Mouse (Mus musculus) olfactory bulb, adult 2 months (tissue): ENCODE data around the gene Lonp2.

Source experiments
- CTCF ChIP-seq: fragments of 200-500 bp; IDR thresholded peaks from 2 replicates; pipeline ENCODE4 v1.5.1; 2012; ENCODE audit warnings: low read depth, mild to moderate bottlenecking, low read length, moderate library complexity; ENCODE audit not compliant: insufficient read depth
- POLR2A ChIP-seq: fragments of 200-500 bp; IDR thresholded peaks from 2 replicates; pipeline ENCODE4 v1.6.1; 2012; ENCODE audit warnings: mild to moderate bottlenecking, low read depth, low read length, moderate library complexity; ENCODE audit not compliant: insufficient read depth

- TF ChIP-seq CTCF: no peak
- no peak for TF ChIP-seq POLR2A
These were observed 8.6 kb upstream of the Lonp2 start for GRCm38 (mm10) chr8:86615095-86615769.
